Mouse (Mus musculus) bone marrow macrophage, adult 2 months (primary cell): ENCODE data around the gene Fgfr2. TPM values are rescaled to one million over a fixed set of nuclear protein-coding genes. Genes with fewer than 3 reads are reported as not detected.
A peak's percentile ranks its signal among the peaks of the same experiment; 100 is the strongest.

Experiments used
- H3K27ac ChIP-seq: 2 replicates; pipeline ENCODE4 v1.5.1; 2012; ENCODE audit warnings: low read depth, low read length; ENCODE audit not compliant: insufficient read depth
- H3K4me1 ChIP-seq: 2 replicates; pipeline ENCODE4 v1.6.1; 2012; ENCODE audit warnings: low read length; ENCODE audit not compliant: control insufficient read depth, insufficient read depth
- H3K4me3 ChIP-seq: 2 replicates; pipeline ENCODE4 v1.5.1; 2012; ENCODE audit warnings: mild to moderate bottlenecking, low read length, moderate library complexity; ENCODE audit not compliant: insufficient read depth
- CTCF ChIP-seq: IDR thresholded peaks from 2 replicates; pipeline ENCODE4 v1.5.1; 2012; ENCODE audit warnings: low read depth, mild to moderate bottlenecking, low read length, moderate library complexity
- POLR2A ChIP-seq: IDR thresholded peaks from 2 replicates; pipeline ENCODE4 v1.6.1; 2012; ENCODE audit warnings: mild to moderate bottlenecking, low read depth, low read length, borderline replicate concordance
- polyA plus RNA-seq: library from polyadenylated mRNA; stranded (reverse); fragments of >200 nt; gene quantifications from 2 replicates; pipeline ENCODE4 v1.2.4, GENCODE M21; 2012; ENCODE audit not compliant: missing spikeins, insufficient read depth, insufficient read length

Gene Fgfr2
- polyA plus RNA-seq, 1 experiment: 0.27 TPM

- Histone ChIP-seq H3K27ac (no peak overlapping the region), H3K4me3 (no peak overlapping the region), H3K4me1 (no peaks in the 10 kb centered on the region)
- no peak for TF ChIP-seq CTCF
- TF ChIP-seq POLR2A: no peak
Measured at GRCm38 (mm10) chr7:132337268-132337917, 785.8 kb downstream of the Fgfr2 start.

- no peak overlapping the region for H3K27ac ChIP-seq
- H3K4me3 ChIP-seq: no peak overlapping the region
- no peaks in the 10 kb centered on the region for H3K4me1 ChIP-seq
- TF ChIP-seq POLR2A: no peak
- TF ChIP-seq CTCF: no peak
Measured at GRCm38 (mm10) chr7:132336781-132337180, 786.4 kb downstream of the Fgfr2 start.

- Histone ChIP-seq H3K27ac (no peak overlapping the region), H3K4me3 (no peak overlapping the region), H3K4me1 (no peaks in the 10 kb centered on the region)
- TF ChIP-seq POLR2A: no peak
- TF ChIP-seq CTCF: no peak
Measured at GRCm38 (mm10) chr7:132335367-132335766, 787.8 kb downstream of the Fgfr2 start.

GRCm38 (mm10) chr7:132333078-132333477 is 790.1 kb downstream of the Fgfr2 start:
- Histone ChIP-seq H3K4me3 (no peak overlapping the region), H3K27ac (no peak overlapping the region)

GRCm38 (mm10) chr7:132332176-132332575 is 791.0 kb downstream of the Fgfr2 start:
- TF ChIP-seq POLR2A (no peak), CTCF (no peak)
- Histone ChIP-seq H3K4me1 (no peaks in the 10 kb centered on the region), H3K27ac (no peak overlapping the region), H3K4me3 (no peak overlapping the region)

More at GRCm38 (mm10) chr7:132333078-132333477, 790.1 kb downstream of the Fgfr2 start:
- TF ChIP-seq CTCF (no peak), POLR2A (no peak)
- H3K4me1 ChIP-seq: no peaks in the 10 kb centered on the region

- Histone ChIP-seq H3K4me3 (no peak overlapping the region), H3K4me1 (no peaks in the 10 kb centered on the region), H3K27ac (no peak overlapping the region)
- no peak for TF ChIP-seq POLR2A
- no peak for TF ChIP-seq CTCF
Measured at GRCm38 (mm10) chr7:132330179-132330578, 793.0 kb downstream of the Fgfr2 start.

- H3K4me3 ChIP-seq: no peak overlapping the region
- TF ChIP-seq CTCF (no peak), POLR2A (no peak)
- no peak overlapping the region for H3K27ac ChIP-seq
- H3K4me1 ChIP-seq: peaks cover 1% of the 10 kb centered on the region
Measured at GRCm38 (mm10) chr7:132328648-132329047, 794.5 kb downstream of the Fgfr2 start.

GRCm38 (mm10) chr7:132325549-132326331 is 797.4 kb downstream of the Fgfr2 start:
- no peak overlapping the region for H3K27ac ChIP-seq
- peaks cover 3% of the 10 kb centered on the region for H3K4me1 ChIP-seq
- TF ChIP-seq POLR2A: no peak
- TF ChIP-seq CTCF: no peak
- no peak overlapping the region for H3K4me3 ChIP-seq

GRCm38 (mm10) chr7:132323430-132323829 is 799.7 kb downstream of the Fgfr2 start:
- H3K4me3 ChIP-seq: no peak overlapping the region
- H3K27ac ChIP-seq: no peak overlapping the region
- TF ChIP-seq CTCF: no peak
- TF ChIP-seq POLR2A: no peak
- peaks cover 3% of the 10 kb centered on the region for H3K4me1 ChIP-seq

GRCm38 (mm10) chr7:132321392-132321958 is 801.7 kb downstream of the Fgfr2 start:
- no peak overlapping the region for H3K4me3 ChIP-seq
- no peak for TF ChIP-seq POLR2A

GRCm38 (mm10) chr7:132317036-132317541 is 806.1 kb downstream of the Fgfr2 start, which contains the start of gene Chst15:
Chst15 (minus strand) TSS chr7:132317228.
- Histone ChIP-seq H3K4me1 (no peaks in the 10 kb centered on the region), H3K27ac (no peak within 1 kb of the TSS), H3K4me3 (peak within 1 kb of the TSS; percentile 70)
- TF ChIP-seq CTCF (no peak), POLR2A (no peak)

More at GRCm38 (mm10) chr7:132321392-132321958, 801.7 kb downstream of the Fgfr2 start:
- Histone ChIP-seq H3K27ac (no peak overlapping the region), H3K4me1 (peaks cover 3% of the 10 kb centered on the region)
